ENCODE assay signal across 19 mouse cellular contexts in the genomic region with DNA sequence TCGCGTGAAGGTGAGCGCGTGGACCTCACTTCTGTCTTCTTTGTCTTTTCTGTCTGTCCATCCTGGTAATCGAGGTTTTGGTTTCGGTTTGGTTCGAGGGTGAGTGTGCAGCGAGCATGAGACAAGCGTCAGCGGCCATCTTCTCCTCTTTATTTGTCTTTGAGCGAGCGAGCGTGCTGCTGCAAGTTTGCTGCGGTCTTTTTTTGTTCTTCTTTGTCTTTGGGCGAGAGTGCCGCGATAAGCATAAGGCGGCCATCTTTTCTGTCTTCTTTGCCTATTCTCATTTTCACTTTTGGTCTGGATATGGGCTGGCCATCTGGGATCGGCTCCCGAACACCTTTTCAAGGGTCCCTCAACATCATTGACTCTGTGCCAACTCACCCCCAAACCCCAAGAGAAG.
"Had no signal": no experiment of that assay in that cellular context is flagged by ENCODE, and none has a peak within 500 bp of the region (broad histone marks: within the 10 kb centered on the region; RNA-seq: fewer than 3 reads in every experiment).

No protein-coding gene starts in this region.

- ATAC-seq: liver, postnatal 0 days; lung, postnatal 0 days had no signal

- H3K9me3 ChIP-seq: limb, embryonic 15.5 days had no signal

- H3K4me2 ChIP-seq: limb, embryonic 12.5 days; limb, embryonic 15.5 days; liver, embryonic 11.5 days; lung, embryonic 14.5 days; stomach, embryonic 15.5 days had no signal

- DNase-seq: kidney, adult 18-20 months; kidney, adult 9 months; kidney, postnatal 14 days; kidney, postnatal 4 days; left cerebral cortex, postnatal 4 days; liver, postnatal 0 days; lung, embryonic 14.5 days; midbrain, embryonic 14.5 days; right cerebral cortex, postnatal 4 days; spleen, adult 18-20 months; thymus, adult 2 months; thymus, postnatal 14 days had no signal

- H3K27ac ChIP-seq: limb, embryonic 12.5 days; limb, embryonic 15.5 days; liver, embryonic 14.5 days; macrophage; stomach, embryonic 15.5 days had no signal

- H3K4me3 ChIP-seq: limb, embryonic 12.5 days; limb, embryonic 15.5 days; stomach, embryonic 15.5 days had no signal

- H3K9ac ChIP-seq: limb, embryonic 12.5 days; limb, embryonic 15.5 days; liver, embryonic 14.5 days; liver, postnatal 0 days; lung, embryonic 14.5 days; stomach, embryonic 15.5 days had no signal

- H3K27me3 ChIP-seq: limb, embryonic 12.5 days; limb, embryonic 15.5 days; stomach, embryonic 15.5 days had no signal

- H3K36me3 ChIP-seq: limb, embryonic 15.5 days; stomach, embryonic 15.5 days had no signal
